Mouse (Mus musculus) neural tube, embryonic 10.5 days (tissue): ENCODE measurements around the gene Abraxas2.

Source experiments
- DNase-seq: peaks from one replicate; pipeline ENCODE4 v3.0.0-alpha.2; 2017; ENCODE audit warnings: low spot score; ENCODE audit errors: extremely low spot score

The Abraxas2 gene

GRCm38 (mm10) chr7:132896206-132896815 lies 37.3 kb downstream of the Abraxas2 start:
- no peak for DNase-seq

GRCm38 (mm10) chr7:132897258-132897657 lies 38.2 kb downstream of the Abraxas2 start:
- DNase-seq: no peak

GRCm38 (mm10) chr7:132898234-132898633 lies 39.2 kb downstream of the Abraxas2 start:
- no peak for DNase-seq

- no peak for DNase-seq
These were observed 42.0 kb downstream of the Abraxas2 start for GRCm38 (mm10) chr7:132900826-132901531.

- DNase-seq: no peak
These were observed 44.8 kb downstream of the Abraxas2 start for GRCm38 (mm10) chr7:132903796-132904195.

- no peak for DNase-seq
These were observed 62.9 kb downstream of the Abraxas2 start for GRCm38 (mm10) chr7:132921971-132922370.

- DNase-seq: no peak
These were observed 66.2 kb downstream of the Abraxas2 start for GRCm38 (mm10) chr7:132925227-132925626.

GRCm38 (mm10) chr7:132927201-132927600 lies 68.2 kb downstream of the Abraxas2 start:
- DNase-seq: no peak

GRCm38 (mm10) chr7:132930055-132930454 lies 71.0 kb downstream of the Abraxas2 start:
- DNase-seq: no peak

GRCm38 (mm10) chr7:132930850-132931559 lies 72.0 kb downstream of the Abraxas2 start, which contains the start of gene Zranb1:
TSS of gene Zranb1 (plus strand) at chr7:132931142.
- DNase-seq: peak; percentile 99

GRCm38 (mm10) chr7:132931560-132932351 lies 72.7 kb downstream of the Abraxas2 start:
- DNase-seq: peak; percentile 65

GRCm38 (mm10) chr7:132933331-132933730 lies 74.3 kb downstream of the Abraxas2 start:
- DNase-seq: no peak
